Mouse (Mus musculus): ENCODE results near the gene Stoml2.

Gene Stoml2

GRCm38 (mm10) chr4:43031237-43031995, at the start of gene Stoml2:
Stoml2 (minus strand) TSS chr4:43031710.
- peak; percentile 82 for DNase-seq (ENCODE audit: low spot score)

- no peak for DNase-seq (ENCODE audit: low spot score)
Measured at GRCm38 (mm10) chr4:43078071-43078718, 46.7 kb upstream of the Stoml2 start.

GRCm38 (mm10) chr4:43074923-43075322, 43.4 kb upstream of the Stoml2 start:
- no peak for DNase-seq (ENCODE audit: low spot score)

- DNase-seq (ENCODE audit: low spot score), result no peak
Measured at GRCm38 (mm10) chr4:43065471-43065870, 34.0 kb upstream of the Stoml2 start.

GRCm38 (mm10) chr4:43060286-43060685, 28.8 kb upstream of the Stoml2 start:
- no peak for DNase-seq (ENCODE audit: low spot score)

- no peak for DNase-seq (ENCODE audit: low spot score)
Measured at GRCm38 (mm10) chr4:43059697-43060096, 28.2 kb upstream of the Stoml2 start.

DNA sequence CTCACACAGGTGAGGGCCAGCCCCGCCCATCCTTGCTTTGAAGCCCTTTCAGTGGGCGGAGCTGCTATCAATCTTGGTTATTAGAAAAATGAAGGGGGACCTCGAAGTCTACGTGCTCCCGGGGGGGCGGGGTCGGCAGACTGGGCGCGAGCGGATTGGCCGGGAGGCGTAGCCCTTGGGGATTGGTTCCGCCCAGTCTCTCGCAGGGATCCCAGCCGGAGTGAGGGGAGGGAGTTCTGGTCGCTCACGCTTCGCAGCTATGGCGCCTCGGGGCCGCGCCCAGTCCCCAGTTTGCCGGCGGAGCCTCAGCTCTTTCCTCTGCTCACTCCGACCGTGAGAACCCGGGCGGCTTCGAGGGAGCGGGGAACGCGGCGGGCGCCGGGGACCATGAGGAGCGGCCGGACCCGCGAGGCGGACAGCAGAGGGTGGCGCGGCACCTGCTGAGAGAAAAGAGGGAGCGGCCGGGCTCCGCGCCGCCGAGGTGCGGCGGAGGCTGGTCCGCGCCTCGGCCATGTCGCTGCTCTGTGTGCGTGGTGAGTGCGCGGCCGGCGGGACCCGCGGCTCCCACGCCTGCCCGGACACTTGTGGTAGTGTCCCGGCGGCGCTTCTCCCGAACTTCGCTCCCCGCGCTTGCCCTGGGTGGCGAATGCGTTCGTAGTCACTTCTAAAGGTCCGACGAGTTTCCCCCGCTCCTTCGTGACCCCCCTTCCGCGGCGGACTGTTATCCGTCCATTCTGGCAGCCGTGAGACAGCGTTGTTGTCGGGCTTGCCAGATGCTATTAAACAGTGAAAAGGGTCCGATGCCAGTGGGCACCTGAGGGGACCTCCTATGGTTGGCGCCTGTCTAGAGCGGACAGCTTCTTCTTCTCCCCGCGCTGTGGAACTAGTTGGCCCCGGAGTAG, 27.5 kb upstream of the Stoml2 start, which contains the start of gene Unc13b:
Gene Unc13b, plus strand, starts transcription at position 201 of the 902 bp plus-strand sequence.
- DNase-seq (ENCODE audit: low spot score), result peak; percentile 70

DNA sequence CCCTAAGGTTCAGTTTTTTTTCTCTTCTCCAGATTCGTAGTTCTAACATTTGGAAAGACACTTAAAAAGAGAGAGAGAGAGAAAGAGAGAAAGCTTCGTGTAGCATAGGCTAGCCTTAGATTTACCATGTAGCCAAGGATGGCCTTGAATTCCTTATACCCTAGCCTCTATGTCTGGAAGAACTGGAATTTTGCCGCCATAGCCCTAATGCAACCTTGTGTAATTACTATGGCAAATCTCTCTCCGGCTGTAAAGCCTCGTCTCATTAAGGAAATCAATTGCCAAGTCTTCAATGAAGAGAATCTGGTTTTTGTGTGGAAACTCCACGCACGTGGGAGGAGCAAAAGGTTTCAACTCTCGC, 26.9 kb upstream of the Stoml2 start:
- DNase-seq (ENCODE audit: low spot score), result no peak

- DNase-seq (ENCODE audit: low spot score), result no peak
Measured at GRCm38 (mm10) chr4:43057654-43058053, 26.1 kb upstream of the Stoml2 start.

DNA sequence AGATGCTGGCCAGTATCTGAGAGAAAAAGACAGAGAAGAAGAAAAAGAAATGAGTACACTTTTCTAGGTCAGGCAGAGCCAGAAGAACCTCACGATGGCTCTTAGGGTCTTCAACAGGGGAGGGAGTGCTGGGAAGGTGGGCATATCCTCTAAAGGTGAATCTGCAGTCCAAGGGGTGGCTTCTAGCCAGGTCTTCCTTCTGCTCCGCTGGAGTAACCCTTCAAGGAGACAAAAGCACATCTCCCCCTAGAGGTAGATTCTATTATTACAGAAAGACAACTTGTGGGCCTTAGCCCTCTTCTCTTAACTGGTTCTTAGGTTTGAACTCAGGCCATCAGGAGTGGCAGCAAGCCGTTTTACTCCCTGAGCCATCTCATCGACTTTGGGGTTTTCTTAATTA, 21.1 kb upstream of the Stoml2 start:
- no peak for DNase-seq (ENCODE audit: low spot score)

- DNase-seq (ENCODE audit: low spot score), result no peak
Measured at GRCm38 (mm10) chr4:43047231-43047630, 15.7 kb upstream of the Stoml2 start.

GRCm38 (mm10) chr4:43046607-43047006, 15.1 kb upstream of the Stoml2 start:
- DNase-seq (ENCODE audit: low spot score), result no peak

GRCm38 (mm10) chr4:43045659-43046302, 14.3 kb upstream of the Stoml2 start, which contains the start of gene Fam214b:
Fam214b (minus strand) TSS chr4:43046220.
- peak; percentile 93 for DNase-seq (ENCODE audit: low spot score)

- DNase-seq (ENCODE audit: low spot score), result no peak
Measured at GRCm38 (mm10) chr4:43045285-43045658, 13.8 kb upstream of the Stoml2 start.

DNA sequence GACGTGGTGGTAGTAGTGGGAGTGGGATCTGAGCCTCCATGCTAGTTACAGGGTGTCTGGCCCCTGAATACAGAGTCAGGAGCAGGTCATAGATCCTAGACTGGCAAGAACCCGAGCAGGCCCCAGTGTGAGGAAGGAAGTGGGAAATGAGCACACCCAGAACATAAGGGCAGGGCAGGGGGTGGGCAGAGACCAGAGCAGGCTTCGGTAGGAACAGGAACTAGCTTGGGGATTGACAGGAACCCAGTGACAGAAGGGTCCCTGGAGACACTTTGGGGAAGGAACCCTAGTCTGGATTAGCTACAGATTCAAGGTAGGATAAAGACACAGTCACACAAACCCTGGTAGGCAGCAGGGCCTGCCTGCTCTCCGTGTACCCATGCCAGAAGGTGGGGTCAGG, 13.2 kb upstream of the Stoml2 start:
- no peak for DNase-seq (ENCODE audit: low spot score)

- no peak for DNase-seq (ENCODE audit: low spot score)
Measured at GRCm38 (mm10) chr4:43043644-43044357, 12.3 kb upstream of the Stoml2 start.

DNA sequence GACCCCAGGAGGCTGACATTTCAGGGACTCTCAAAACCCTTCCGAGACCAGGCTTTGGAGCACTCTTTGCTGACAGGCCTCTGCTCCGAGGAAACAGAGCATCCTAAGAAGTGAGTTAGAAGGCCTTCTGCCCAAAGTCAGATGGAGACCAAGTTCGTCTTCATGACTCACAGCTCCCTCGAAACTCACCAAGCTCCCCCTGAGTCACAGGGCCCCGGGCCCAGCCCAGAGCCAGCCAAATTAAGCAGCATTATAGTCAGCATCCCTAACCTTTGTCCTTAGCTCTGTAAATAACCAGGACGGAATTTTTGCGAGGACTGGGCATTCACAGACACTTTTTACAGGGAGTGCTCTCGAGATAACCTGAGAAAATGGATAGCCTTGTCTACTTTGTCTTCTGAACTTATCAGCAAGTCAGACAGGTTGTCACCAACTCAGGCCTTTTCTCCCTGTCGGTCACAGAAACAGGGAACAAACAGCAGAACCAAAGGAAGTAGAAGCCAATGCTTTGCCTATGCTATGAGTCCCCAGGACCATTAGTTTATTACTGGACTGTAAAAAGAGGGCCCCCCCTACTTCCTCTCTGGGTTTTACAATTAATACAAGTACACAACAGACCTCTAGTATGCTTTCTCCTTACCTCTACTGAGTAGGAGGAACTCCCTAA, 9.5 kb upstream of the Stoml2 start:
- DNase-seq (ENCODE audit: low spot score), result no peak

GRCm38 (mm10) chr4:43040114-43040572, 8.6 kb upstream of the Stoml2 start:
- DNase-seq (ENCODE audit: low spot score), result peak; percentile 71

DNA sequence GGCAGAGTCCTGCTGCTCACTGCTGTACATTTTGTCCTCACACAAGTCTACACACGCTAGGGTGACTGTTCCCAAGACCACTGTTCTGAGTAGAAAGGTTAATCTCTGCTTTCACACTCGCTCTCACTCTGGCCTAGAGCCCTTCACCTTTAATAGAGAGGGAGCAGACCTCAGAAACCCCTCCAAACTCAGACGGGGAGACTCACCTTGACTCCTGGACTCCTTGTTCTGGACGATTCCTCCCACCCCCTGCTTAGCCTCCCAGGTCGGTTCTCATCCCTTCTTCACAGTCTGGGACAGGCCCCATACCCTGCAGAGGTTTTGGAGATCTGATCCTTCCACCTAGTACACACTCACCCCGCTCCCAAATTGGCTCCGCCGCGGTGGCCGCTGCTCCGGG, 8.1 kb upstream of the Stoml2 start:
- no peak for DNase-seq (ENCODE audit: low spot score)

DNA sequence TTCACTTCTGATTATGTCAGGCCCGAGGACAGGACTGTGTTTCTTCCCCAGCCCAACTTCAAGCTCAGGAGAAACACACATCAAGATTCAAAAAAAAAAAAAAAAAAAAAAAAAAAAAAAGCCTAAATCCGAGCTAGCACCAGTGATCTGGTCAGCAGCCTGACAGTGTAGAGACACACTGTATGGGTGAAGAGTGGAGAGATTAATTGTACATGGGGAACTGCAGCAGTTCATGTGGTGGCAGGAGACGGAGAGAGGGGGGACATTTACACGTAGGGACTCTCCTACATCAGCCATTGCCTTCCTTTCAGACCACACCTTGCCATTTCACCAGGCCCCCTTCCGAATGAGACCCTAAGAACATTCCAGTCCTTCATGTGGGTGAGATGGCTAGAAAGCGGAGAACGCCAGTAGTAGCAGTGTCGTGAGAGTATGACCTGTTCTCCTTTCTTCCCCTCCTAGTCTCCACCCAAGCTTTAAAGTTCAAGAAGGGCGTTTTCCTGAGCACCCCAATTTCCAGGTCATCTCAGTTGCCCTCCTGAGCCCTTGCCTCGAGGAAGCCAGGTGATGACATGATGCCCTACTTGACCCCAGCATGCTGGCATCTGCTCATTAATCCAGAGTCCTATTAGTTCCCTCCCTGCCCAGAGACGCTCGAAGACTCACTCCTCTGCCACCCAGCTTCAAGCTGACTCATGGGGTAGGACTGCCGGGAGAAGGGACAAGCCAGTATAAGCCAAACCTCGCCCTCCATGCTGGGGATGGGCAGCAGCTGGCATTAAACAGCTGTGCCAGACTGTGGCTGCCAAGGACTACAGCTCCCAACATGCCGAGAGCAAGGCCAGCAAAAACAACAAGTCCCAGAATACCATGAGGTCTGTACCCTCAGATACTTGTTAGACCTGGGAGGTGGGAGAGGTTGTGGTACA, 7.3 kb upstream of the Stoml2 start:
- DNase-seq (ENCODE audit: low spot score), result no peak

Measured in ovary, postnatal 10 days (tissue).